Mouse (Mus musculus) inflammation-experienced regulatory T-cells, adult 6 months (primary cell): Measurements from ENCODE around the gene Ndrg3. TPM values are rescaled to one million over a fixed set of nuclear protein-coding genes. Genes with fewer than 3 reads are reported as not detected.
"Not testable (repeated sequence)": the region's sequence is repeated elsewhere in the genome, so short reads cannot be mapped to it uniquely, and the experiment has no call there.

ENCODE experiments used
- ATAC-seq: one replicate; pipeline ENCODE4 v1.8.0; 2017
- polyA plus RNA-seq, 3 experiments: library from polyadenylated mRNA; unstranded; fragments of 100-300 nt; shearing (Covaris generic); gene quantifications; one replicate each; pipeline ENCODE4 v1.2.1; 2017

Gene Ndrg3
- polyA plus RNA-seq, 3 experiments from 2014 or later, result 72.3 to 142 (median 105) TPM

GRCm38 (mm10) chr2:156935005-156935404, 56.9 kb downstream of the Ndrg3 start:
- ATAC-seq, result no peak

GRCm38 (mm10) chr2:156933426-156933825, 58.4 kb downstream of the Ndrg3 start:
- no peak for ATAC-seq

- ATAC-seq, result no peak
These were observed 60.4 kb downstream of the Ndrg3 start for GRCm38 (mm10) chr2:156931421-156931820.

GRCm38 (mm10) chr2:156930549-156930948, 61.3 kb downstream of the Ndrg3 start:
- no peak for ATAC-seq

GRCm38 (mm10) chr2:156929519-156930120, 62.2 kb downstream of the Ndrg3 start:
- ATAC-seq, result no peak

GRCm38 (mm10) chr2:156928606-156929005, 63.2 kb downstream of the Ndrg3 start:
- ATAC-seq, result no peak

GRCm38 (mm10) chr2:156927663-156928062, 64.2 kb downstream of the Ndrg3 start:
- ATAC-seq, result no peak

GRCm38 (mm10) chr2:156925611-156926010, 66.2 kb downstream of the Ndrg3 start:
- ATAC-seq, result not testable (repeated sequence)

GRCm38 (mm10) chr2:156925075-156925474, 66.8 kb downstream of the Ndrg3 start:
- ATAC-seq, result not testable (repeated sequence)

- no peak for ATAC-seq
These were observed 67.5 kb downstream of the Ndrg3 start for GRCm38 (mm10) chr2:156924210-156924898.

DNA sequence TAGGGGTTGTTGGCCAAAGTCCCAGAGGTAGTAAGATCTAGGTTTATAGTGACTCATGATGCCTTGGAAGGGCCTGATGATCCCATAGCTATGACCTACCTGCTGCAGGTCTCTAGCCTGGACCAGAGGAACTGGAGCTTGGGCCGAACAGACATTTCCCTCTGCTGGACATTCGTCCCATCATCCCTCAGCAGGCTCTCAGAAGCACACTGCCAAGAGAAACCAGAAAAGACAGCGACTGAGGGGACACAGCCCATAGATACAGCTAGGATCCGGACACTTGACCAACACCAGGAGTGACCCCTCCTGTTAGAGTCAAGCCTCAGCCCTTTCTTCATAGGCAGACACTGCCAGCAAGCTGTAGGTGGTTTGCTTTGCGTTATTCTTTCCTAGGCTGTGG, 68.8 kb downstream of the Ndrg3 start:
- ATAC-seq, result no peak

DNA sequence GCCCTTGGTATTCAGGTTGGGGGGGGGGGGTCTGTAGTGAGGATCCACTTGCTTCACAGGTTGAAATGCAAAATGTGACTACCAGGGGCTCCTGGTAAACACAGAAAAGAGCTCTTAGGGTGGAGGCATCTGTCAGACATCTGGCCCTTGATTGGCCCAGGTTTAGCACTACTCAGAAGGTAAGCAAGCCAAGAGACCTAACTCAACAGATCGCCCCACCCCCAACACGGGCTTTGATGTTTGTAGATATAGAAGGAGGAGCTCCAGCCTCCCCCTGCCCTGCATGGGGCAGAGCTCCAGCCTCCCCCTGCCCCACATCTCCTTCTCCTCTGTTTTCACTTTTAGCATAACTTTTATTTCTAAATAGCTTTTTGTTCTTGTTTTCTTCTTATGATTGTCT, 72.1 kb downstream of the Ndrg3 start:
- ATAC-seq, result no peak

GRCm38 (mm10) chr2:156919191-156919590, 72.7 kb downstream of the Ndrg3 start:
- not testable (repeated sequence) for ATAC-seq

DNA sequence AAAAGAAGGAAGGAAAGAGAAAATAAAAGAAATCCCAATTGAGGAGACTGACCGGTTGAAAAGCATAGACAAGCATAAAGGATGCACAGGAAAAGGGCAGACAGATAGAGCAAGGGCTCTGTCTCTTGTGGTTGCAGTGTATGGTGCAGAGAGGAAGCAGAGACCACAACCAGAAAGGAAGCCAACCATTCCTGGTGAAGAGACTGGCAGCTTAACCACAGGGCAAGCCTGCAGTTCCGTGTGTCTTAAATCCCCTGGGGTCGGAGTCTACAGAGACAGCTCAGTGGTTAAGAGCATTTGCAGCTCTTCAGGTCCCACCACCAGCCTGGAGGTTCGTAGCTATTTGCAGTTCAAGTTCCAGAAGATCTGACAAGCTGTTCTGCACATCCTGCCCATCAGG, 73.3 kb downstream of the Ndrg3 start:
- peak; percentile 65 for ATAC-seq

DNA sequence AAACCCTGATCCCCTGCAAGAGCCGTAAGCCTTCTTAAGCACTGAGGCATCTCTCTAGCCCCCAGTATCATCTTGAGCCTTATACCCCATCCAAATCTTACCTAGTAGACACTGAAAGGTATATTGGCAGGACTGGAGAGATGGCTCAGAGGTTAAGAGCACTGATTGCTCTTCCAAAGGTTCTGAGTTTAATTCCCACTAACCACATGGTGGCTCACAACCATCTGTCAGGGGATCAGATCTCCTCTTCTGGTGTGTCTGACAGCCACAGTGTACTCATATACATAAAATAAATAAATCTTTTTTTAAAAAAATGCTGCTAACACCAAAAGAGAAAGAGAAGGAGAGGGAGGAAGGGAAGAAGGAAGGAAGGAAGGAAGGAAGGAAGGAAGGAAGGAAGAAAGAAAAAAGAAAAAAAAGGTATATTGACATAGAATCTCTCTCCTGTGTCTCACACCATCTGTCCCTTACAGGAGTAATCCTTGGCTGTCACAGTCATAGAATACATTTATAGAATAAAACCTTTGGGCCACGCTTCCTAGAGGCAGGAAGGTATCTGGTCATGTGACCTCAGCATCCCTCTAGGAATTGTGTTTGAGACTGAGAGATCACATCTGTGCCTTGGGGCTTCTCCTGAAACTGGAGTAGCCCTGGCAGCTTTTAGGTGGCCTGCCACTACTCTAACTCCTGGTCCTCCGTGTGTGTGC, 75.3 kb downstream of the Ndrg3 start:
- ATAC-seq, result no peak

- no peak for ATAC-seq
These were observed 76.3 kb downstream of the Ndrg3 start for GRCm38 (mm10) chr2:156915559-156915958.

GRCm38 (mm10) chr2:156913191-156913590, 78.7 kb downstream of the Ndrg3 start:
- no peak for ATAC-seq

DNA sequence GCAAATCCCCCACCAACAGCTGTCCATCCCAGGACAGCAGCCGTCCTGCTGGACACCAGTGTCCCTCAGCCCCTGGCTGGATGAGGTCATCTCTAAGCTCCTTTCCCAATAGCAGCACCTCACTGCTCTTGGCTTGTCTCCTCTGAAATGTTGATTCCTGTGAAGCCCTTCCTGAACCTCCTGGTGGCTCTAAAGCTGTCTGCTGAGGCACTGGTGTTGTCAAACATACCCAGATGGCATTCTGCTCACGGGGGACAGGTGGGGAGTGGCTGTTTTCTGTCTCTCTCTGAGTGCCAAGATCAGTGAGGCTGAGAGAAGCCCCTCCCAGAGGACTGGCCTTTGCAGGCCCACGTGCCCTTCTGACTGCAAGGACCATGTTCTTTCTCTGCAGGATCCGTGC, 85.9 kb downstream of the Ndrg3 start:
- not testable (repeated sequence) for ATAC-seq

DNA sequence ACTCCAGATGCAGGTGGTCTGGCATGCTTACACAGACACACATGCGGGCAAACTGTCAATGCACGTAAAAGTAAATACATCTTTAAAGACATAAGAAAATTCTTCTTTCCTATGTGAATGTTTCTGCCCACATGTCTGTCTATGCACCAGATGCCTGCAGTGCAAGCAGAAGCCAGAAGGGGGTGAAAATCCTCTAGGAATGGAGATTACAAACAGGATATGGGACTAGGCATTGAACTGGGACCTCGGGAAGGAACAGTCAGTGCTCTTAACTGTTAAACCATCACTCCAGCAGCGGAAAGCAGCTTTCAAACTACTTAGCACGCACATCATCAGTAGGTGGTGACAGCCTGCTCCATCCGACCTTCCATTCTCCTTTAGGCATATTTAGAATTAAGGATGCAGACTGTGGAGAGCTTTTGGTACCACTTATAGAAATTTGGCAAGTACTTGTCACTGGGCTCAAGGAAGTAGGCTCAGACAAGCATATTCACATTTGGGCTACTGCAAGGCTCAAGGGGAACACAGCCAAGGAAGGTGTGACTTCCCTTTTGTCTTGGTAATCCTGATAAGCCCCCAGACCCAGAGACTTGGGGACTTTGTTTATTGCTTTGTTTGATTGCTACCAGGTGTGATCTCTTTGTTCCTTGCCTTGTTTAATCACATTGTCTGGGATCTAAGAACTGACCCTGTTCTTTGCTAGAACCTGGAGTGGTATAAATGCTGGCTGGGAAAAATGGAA, 86.7 kb downstream of the Ndrg3 start:
- no peak for ATAC-seq

- no peak for ATAC-seq
These were observed 88.5 kb downstream of the Ndrg3 start for GRCm38 (mm10) chr2:156903367-156903766.

GRCm38 (mm10) chr2:156902411-156902810, 89.4 kb downstream of the Ndrg3 start:
- ATAC-seq, result not testable (repeated sequence)

GRCm38 (mm10) chr2:156901883-156902282, 90.0 kb downstream of the Ndrg3 start:
- ATAC-seq, result no peak

- ATAC-seq, result no peak
These were observed 90.5 kb downstream of the Ndrg3 start for GRCm38 (mm10) chr2:156901344-156901743.
